Mouse (Mus musculus) bone marrow, adult 2 months (tissue): ENCODE measurements around the gene Ccr9. TPM values are rescaled to one million over a fixed set of nuclear protein-coding genes. Genes with fewer than 3 reads are reported as not detected.

Experiments used
- H3K27ac ChIP-seq: fragments of 200-500 bp; 2 replicates; pipeline ENCODE4 v1.5.1; 2012; ENCODE audit warnings: low read depth, mild to moderate bottlenecking, control low read depth, inconsistent platforms, low read length; ENCODE audit not compliant: control insufficient read depth, poor library complexity, insufficient read depth
- H3K4me1 ChIP-seq: fragments of 200-500 bp; 2 replicates; pipeline ENCODE4 v1.6.1; 2011; ENCODE audit warnings: low read length; ENCODE audit not compliant: control insufficient read depth, insufficient read depth
- H3K4me3 ChIP-seq: fragments of 200-500 bp; replicated peaks from 2 replicates; pipeline ENCODE3; 2011; ENCODE audit warnings: mild to moderate bottlenecking, low read depth, low read length, control low read depth; ENCODE audit not compliant: control insufficient read depth
- CTCF ChIP-seq: fragments of 200-500 bp; IDR thresholded peaks from 2 replicates; pipeline ENCODE4 v1.5.1; 2011; ENCODE audit warnings: low read length, control low read depth; ENCODE audit not compliant: control insufficient read depth, insufficient read depth
- POLR2A ChIP-seq: fragments of 200-500 bp; IDR thresholded peaks from 2 replicates; pipeline ENCODE4 v1.6.1; 2011; ENCODE audit warnings: low read depth, mild to moderate bottlenecking, control low read depth, low read length, borderline replicate concordance; ENCODE audit not compliant: control insufficient read depth
- WGBS: fragments of 180-500 bp; shearing (Covaris S2); methylation state at CpG from one replicate; pipeline ENCODE4 v1.1.7; 2018; 5-methylcytosine and 5-hydroxymethylcytosine counted together
- polyA plus RNA-seq: library from polyadenylated mRNA; stranded (reverse); fragments of >200 nt; gene quantifications from 2 replicates; pipeline ENCODE4 v1.2.4, GENCODE M21; 2011; ENCODE audit warnings: low replicate concordance; ENCODE audit not compliant: missing spikeins, insufficient read depth, insufficient read length

Ccr9 gene
- polyA plus RNA-seq, 1 experiment: 0.97 TPM

DNA sequence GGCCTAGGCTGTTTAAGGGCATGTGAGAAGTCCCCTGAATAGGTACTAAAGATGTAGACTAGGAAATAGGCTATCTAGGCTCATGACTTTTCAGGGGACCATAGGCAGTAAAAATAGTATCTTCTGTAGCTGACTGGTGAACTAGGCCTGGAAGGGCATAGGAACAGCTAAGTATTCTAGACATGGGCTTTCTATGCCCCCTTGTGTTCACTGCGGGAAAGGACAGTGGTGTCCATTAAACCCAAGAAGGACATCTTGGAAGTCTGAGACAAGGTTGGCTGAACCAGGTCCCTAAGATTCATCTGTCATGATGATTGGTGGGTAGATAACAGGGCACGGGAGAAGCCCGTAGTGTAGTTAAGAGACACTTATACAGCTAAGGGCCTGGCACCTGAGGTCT, 117.9 kb downstream of the Ccr9 start:
- Histone ChIP-seq H3K27ac (no peak overlapping the region), H3K4me1 (no peaks in the 10 kb centered on the region), H3K4me3 (no peak overlapping the region)
- WGBS: 77% methylated on average over 3 of the region's 3 CpGs
- TF ChIP-seq POLR2A: no peak
- no peak for TF ChIP-seq CTCF

DNA sequence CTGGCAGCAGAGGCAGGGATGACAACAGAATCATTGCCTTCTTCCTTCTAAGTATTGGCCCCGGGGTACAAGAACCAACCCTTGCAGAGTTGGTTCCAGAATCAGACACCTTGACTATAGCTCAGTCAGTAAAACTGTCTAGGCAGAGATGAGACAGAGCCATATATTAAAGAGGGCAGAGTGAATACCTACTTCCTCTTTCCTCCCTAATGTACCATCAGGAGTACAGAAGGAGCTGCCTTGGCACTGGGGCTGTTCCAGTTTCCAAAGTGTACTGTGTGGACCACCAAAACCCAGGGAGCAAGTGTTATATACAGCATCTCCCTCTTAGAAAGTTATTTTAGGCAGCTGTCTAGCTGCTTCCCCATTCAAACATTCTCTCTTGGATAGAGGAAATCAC, 123.3 kb downstream of the Ccr9 start:
- 83% methylated on average over 1 of the region's 1 CpGs for WGBS
- Histone ChIP-seq H3K4me1 (no peaks in the 10 kb centered on the region), H3K27ac (no peak overlapping the region), H3K4me3 (no peak overlapping the region)
- no peak for TF ChIP-seq CTCF
- TF ChIP-seq POLR2A: no peak

DNA sequence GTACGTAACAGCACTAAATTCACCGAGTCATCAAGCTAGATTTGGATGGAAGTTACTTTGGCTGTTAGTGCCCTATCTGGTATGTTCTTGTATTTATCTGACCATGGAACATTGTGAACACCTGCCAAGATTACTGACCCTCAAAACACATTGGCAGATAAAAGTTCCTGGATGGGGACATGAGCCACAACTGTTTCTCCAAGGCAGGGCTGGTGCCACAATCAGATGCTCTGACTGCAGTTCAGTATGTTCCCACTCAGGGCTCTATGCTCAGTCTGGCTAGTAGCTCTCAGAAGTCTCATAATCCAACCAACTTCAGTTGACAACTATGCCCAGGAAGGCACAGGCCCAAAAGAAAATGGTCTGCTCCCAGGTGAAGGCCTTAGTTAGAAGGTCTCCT, 124.2 kb downstream of the Ccr9 start:
- TF ChIP-seq POLR2A: no peak
- no peak for TF ChIP-seq CTCF
- Histone ChIP-seq H3K4me1 (no peaks in the 10 kb centered on the region), H3K4me3 (no peak overlapping the region), H3K27ac (no peak overlapping the region)
- WGBS: 75% methylated on average over 2 of the region's 2 CpGs

DNA sequence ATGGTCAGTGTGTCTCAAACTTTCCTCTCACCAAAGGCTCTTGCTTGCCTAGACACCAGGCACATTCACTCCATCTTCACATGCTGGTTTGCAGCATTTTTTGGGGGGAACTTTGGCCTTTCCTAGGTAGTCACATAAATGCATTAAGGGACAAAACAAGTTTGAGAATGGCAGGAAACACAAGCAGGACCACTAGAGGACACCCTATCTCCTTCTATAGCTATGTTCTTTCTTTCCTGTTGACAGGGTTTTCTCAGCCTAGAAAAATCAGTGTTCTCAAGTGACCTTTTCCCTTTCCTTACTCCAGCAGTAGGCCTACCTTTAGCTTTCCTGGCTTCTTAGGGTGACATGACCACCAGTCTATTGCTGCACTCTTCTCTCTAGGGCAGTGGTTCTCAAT, 124.7 kb downstream of the Ccr9 start:
- H3K4me1 ChIP-seq: no peaks in the 10 kb centered on the region
- TF ChIP-seq CTCF (no peak), POLR2A (no peak)
- no peak overlapping the region for H3K27ac ChIP-seq
- H3K4me3 ChIP-seq: no peak overlapping the region

DNA sequence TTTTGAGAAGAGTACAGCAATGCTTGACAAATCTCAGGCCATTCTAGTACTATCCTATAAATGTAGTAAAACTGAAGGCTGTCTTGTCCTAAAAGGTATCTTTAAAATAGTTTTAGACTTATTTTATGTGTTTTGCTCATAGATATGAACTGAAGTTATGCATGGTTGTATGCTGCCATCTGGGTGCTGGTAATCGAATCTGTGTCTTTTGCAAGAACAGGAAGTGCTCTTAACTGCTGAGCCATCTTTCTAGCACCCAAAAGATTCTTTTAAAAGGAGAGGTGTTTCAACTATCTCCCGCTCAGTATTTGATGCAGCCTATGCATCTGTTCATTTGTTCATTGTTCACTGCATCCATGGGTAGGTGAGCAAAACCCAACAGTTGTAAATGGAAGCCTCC, 127.0 kb downstream of the Ccr9 start:
- Histone ChIP-seq H3K4me3 (no peak overlapping the region), H3K27ac (no peak overlapping the region), H3K4me1 (no peaks in the 10 kb centered on the region)
- 66% methylated on average over 2 of the region's 2 CpGs for WGBS
- TF ChIP-seq CTCF (no peak), POLR2A (no peak)

DNA sequence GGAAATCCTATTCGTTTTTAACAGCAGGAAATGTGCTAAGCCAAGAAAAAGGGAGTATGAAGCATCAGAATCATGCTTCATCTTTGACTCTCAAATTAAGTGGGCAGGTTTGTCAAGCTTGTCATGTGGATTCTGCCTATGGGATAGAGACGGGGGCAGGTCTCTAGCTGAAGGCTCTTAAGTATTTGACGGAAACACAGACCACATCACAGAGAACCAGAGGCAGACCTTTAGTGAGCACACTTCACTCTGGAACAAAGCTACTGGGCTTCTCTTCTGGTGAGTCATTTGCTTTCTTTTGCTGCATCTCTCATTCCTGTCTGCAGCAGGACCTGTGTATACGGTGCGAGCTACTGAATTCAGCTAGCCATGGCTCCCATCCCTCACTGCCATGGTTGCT, 128.0 kb downstream of the Ccr9 start, which contains the start of gene Cxcr6:
TSS of gene Cxcr6 (plus strand) at position 209 of the 400 bp plus-strand sequence.
- Histone ChIP-seq H3K27ac (no peak within 1 kb of the TSS), H3K4me1 (no peaks in the 10 kb centered on the region), H3K4me3 (no peak within 1 kb of the TSS)
- TF ChIP-seq POLR2A (no peak), CTCF (no peak)
- 88% methylated on average over 5 of the region's 5 CpGs for WGBS

DNA sequence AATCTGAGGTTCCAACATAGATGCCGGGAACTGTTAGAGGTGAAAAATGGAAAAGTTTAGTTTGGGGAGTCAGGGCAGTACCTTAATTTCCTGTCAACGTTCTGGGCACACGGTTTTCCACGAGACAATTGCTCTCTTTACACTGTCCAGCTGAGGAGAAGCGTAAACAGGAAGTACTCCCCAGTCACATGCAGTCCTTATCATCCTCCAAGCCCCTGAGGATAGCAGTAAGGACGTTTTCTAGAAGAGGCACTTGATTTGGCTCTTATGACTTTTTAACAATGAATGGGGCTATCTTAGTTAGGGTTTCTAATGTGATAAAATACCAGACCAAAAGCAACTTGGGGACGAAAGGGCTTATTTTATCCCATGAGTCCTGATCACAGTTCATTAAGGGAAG, 130.3 kb downstream of the Ccr9 start:
- Histone ChIP-seq H3K27ac (no peak overlapping the region), H3K4me3 (no peak overlapping the region), H3K4me1 (no peaks in the 10 kb centered on the region)
- TF ChIP-seq POLR2A (no peak), CTCF (no peak)
- WGBS: 62% methylated on average over 7 of the region's 7 CpGs

DNA sequence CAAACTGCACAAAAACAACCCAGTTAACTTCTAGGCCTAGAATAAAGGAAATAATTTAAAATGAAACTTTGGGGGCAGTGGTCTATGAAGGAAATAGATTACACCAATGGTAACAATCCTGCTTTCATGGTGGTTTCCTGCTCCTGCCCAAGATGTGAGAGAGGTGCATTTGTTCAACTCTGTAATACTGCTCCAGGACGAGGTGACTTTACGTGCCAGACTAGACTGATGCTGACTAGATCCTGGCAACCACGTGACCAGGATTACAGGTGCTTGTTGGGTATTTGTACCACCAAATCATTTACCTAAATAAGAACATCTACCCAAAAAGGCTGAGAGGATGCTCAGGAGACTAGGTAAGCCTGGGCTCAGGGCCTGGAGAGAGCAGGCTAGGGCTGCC, 133.6 kb downstream of the Ccr9 start:
- TF ChIP-seq CTCF (no peak), POLR2A (no peak)
- Histone ChIP-seq H3K4me1 (no peaks in the 10 kb centered on the region), H3K27ac (no peak overlapping the region)

DNA sequence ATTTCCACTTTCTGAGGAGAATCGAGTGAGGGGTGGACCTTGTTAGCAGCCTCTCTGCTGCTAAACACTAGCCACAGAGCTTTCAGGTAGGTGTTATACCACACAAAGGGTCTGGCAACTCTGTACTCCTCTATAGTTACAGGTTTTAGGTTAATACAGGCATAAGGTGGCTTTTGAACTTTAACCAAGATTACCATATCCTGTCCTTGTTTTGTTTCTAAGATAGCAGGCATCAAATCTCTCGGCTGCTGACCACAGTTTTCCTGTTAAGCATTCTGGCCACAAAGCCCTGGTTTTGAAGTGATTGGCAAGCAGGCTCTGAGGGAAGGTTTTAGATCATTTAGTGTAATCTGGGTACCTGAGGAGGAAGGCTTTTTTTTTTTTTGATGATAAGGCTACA, 136.1 kb downstream of the Ccr9 start:
- H3K4me1 ChIP-seq: no peaks in the 10 kb centered on the region
- 37% methylated on average over 2 of the region's 2 CpGs for WGBS
- H3K27ac ChIP-seq: no peak overlapping the region

More for the DNA sequence above, 133.6 kb downstream of the Ccr9 start:
- 44% methylated on average over 3 of the region's 3 CpGs for WGBS
- H3K4me3 ChIP-seq: no peak overlapping the region

More for the DNA sequence above, 136.1 kb downstream of the Ccr9 start:
- H3K4me3 ChIP-seq: no peak overlapping the region
- TF ChIP-seq POLR2A: no peak
- no peak for TF ChIP-seq CTCF
